Mouse (Mus musculus) neural tube, embryonic 10.5 days (tissue): ENCODE measurements around the gene Ndrg3.
"Not testable (repeated sequence)": the region's sequence is repeated elsewhere in the genome, so short reads cannot be mapped to it uniquely, and the experiment has no call there.

ENCODE experiments used
- DNase-seq: peaks from one replicate; pipeline ENCODE4 v3.0.0-alpha.2; 2017; ENCODE audit warnings: low spot score; ENCODE audit errors: extremely low spot score

Gene Ndrg3

DNA sequence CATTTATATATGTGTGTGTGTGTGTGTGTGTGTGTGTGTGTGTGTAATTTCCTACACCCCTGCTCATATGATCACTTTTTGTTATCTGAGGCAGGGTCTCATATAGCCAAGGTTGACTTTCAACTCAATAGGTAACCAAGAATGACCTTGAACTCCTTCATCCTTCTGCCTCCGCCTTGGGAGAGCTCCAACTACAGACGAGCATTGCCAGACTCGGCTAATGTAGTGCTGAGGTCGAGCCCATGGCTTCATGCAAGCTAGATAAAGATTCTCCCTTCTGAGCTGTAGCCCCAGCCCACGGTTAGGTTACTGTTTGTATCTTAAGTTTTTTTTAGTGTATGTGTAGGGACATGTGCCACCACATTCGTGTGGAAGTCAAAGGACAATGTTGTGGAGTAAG lies 90.0 kb downstream of the Ndrg3 start:
- DNase-seq, result no peak

DNA sequence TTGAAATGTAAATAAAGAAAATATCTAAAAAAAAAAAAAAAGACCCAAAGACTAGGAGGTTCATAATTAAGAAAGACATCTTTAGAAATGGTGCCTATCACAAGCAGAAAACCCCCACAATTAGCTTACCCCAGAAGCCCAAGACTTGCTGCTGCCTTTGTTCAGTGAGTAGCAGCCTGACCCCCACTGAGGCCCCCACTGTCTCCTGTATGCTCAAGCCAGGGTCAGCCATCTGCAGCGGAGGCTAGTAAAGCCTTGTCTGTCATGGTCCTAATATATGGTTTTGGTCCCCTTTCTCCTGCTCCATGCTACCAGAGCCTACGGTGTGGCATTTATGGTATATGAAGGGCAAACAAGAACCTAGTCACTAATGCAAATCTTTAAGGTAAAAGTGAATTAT lies 90.5 kb downstream of the Ndrg3 start:
- DNase-seq, result no peak

DNA sequence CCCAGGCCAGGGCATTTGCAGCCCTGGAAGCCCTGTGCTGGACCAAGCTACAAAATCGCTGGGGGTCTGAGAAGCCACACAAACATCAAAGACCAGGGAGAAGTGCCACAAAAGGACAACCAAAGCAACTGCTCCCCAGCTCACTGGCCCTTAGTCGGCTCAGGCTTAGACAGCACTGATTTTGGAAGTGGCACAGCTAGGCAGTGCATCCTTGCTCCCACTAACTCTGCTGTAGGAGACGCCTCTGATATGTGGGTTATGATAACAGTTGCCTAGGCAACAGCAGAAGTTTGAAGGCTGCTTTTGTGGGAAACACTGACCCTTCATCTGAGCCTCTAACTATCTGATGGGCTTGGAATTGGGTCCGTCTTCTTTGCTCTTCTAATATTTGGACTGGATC lies 92.7 kb downstream of the Ndrg3 start:
- DNase-seq, result no peak

DNA sequence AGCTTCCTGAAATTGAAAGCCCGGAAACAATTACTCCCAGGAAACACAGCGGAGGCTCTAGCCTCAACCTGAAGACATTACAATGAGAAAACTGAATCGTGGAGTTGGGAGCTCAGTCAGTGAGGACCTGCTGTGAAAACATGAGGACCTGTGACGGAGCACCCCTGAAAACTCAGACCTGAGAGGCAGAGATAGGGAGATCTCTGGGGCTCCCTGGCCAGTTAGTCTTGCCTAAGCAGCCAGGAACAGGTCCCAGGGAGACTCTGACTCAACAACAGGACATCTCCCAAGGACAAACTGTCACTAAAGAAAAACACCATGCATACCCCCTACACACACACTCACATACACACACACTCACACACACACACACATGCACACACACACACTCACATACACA lies 93.5 kb downstream of the Ndrg3 start:
- DNase-seq, result no peak

DNA sequence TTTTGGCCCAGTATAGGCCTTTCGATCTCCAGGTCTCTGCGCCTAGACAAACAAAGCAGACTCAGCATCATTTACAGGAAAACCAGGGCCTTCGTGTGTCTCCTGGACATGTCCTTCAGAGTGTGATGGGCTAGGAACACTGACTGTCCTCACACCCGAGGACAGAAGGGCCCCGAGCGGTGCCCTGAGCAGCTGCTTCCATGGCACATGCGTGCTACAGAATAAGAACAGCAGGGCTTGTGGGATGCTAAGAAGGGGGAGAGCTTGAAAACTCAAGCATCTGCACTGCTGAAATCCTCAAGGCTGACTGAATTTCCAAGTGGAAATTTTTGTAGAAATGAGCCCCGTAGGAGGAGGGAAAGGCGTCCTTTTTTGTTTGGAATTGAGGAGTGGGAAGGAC lies 94.8 kb downstream of the Ndrg3 start:
- DNase-seq, result no peak

DNA sequence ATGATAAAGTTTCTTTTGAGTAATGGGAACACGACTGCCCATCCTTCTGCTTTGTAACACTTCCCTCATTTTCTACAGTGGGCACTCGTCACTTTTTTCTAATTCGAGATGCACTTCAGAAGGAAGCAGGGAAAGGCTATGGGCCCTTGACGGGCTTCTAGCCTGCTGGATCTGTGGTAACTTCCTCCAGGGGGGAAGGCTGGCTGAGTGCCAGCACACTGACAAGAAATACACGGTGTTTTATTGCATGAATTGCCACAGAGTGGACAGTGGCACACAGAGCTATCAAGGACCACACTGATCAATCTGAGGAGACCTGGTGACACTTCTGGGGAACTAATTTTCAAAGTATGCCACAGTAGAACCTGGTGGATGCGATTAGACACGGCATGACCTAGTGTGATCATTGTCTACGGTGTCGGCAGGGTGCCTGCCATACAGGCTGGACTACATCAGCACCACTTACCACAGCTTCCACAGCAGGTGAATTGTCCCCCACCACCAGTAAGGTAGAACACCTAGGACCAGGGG lies 95.4 kb downstream of the Ndrg3 start:
- DNase-seq, result no peak

DNA sequence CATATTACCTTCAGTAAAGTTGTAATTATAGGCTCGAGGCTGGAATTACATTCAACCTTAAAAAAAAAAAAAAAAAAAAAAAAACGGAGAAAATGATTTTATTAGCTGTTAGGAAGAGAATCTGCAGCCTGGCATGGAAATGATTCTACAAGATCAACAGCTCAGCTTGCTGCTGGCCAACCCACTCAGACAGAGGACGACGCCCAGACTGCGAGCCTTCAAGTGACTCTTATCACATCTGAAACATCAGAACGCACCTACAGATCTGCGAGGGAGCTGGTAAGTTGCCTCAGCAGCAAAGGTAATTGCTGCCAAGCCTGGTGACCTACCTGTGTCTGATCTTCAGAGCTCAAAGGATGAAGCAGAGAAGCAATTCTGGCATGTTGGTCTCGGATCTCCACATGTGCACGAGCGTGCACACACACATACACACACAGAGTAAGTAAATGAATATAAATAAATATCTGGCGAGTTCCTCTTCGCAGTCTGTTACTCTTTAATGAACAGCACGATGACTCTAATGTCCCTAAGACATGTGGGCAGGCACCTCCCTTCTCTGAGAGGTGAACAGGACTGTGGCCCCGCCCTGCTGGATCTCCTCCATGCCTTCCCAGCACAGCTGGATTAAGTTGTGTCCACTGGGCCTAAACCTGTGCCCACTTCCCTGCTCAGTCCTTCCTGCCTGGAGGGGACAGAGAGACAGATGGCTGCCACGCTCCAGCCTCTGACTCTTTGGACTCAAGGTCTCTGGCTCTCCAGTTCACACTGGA lies 97.2 kb downstream of the Ndrg3 start:
- DNase-seq, result no peak

DNA sequence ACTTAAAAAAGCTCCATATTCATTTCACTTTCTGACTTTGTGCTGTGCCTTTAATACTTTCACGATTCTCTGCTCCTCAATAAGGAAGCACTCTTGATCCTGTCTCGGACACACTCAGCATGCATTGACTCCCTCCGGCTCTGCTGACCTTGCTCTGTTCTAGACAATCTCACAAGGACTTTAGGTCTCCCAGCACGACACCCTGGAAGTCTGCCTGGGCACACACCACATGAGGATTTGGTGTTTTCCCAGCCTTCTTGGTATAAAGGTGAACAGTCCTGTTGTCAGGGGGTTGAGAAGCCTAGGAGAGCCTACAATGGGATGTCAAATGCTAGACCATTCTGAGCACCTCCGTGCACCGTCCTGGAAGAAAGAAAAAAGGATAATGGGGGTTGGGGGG lies 99.0 kb downstream of the Ndrg3 start:
- no peak for DNase-seq

DNA sequence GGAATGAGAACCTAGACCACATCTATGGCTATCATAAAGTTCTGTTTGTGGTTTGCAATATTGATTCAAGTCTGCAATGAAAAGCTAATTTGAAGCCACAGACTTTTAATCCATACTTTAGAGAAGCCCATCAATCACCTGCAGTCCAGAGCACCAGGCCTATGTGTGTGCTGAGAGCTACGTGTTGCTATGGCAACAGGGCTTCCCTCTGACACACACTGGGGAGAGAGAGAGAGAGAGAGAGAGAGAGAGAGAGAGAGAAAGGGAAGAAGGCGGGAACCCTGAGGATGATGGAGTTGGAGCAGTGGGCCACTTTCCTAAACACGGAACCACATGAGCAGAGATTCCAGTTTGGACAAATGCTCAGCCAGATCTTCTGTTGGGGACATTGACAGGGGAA lies 99.6 kb downstream of the Ndrg3 start:
- no peak for DNase-seq

DNA sequence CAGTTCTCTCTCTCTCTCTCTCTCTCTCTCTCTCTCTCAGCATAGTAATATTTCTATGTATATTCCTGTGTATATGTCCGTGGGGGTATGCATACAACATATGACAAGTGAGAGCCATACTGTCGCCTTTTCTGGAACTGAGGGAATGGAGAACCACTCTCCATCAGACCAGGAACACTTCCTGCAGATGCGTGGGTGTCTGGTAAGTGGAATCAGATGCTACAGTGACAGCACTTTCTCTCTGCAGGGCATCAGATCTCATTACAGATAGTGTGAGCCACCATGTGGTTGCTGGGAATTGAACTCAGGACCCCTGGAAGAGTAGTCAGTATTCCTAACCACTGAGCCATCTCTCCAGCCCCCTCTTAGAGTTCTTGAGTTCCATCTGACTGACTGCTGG lies 103.4 kb downstream of the Ndrg3 start:
- no peak for DNase-seq

DNA sequence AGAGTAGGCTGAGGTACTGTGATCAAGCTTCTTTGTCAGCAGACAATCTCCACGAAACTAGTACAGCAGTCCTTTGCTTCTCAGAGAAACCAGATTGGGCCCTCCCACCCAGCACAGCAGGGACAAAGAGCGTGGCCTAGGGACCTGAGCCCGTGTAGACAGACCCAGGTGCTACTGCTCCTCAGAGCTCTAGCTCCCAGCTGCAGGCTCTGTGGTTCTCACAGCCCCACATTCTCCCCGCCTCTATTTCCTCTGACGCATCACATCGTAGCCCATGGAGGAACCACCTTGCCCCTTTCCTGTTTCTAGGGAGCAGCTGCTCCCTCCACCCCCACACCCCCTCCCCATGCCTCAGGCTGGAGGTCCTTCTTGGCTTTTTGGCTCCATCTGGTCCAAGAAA lies 104.8 kb downstream of the Ndrg3 start, which contains the start of gene Sla2:
Gene Sla2, minus strand, starts transcription at position 176 of the 400 bp plus-strand sequence.
- no peak for DNase-seq

DNA sequence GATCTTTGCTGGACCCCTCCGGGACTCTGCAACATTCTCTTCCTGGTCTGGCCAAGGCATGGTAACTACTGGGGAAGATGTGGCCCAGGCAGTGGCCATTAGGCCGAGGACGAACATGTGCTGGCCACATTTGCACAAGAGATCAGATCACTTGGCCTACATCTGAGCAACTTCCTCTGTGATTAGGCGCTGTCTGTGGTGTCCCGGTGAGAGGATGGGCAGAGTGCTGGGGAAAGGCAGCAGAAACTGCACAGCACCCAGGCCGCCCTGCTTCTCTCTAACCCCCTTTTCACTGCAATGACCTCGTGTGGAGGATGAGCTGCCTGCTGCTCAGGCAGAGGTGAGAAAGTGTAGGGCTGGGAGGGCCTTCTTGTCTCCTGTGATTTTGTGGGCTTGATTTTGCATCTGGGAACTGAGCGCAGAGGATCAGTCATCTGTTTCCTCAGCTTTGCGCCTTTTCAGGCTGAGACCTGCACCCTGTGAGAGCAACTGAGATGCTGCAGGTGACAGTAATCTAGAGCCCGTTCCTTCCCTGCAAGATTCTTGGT lies 105.7 kb downstream of the Ndrg3 start:
- no peak for DNase-seq

DNA sequence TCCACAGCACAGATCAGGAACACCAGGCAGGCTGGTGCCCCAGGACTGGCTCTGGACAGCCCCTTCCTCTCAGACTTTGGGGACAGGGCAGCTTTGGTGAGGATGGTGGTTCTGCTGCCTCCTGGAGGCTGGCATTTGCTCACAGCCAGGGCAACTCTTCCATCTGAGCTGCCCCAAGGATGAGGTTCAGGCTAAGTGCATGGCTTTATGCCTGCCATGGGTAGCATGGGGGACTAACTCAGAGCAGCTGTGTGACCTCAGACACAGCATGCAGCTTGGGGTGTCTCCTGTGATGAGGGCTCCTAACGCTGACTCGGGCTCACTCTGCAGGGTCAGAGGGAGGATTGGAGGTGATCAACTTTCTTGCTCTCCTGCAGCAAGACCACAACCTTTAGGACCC lies 106.2 kb downstream of the Ndrg3 start:
- not testable (repeated sequence) for DNase-seq

DNA sequence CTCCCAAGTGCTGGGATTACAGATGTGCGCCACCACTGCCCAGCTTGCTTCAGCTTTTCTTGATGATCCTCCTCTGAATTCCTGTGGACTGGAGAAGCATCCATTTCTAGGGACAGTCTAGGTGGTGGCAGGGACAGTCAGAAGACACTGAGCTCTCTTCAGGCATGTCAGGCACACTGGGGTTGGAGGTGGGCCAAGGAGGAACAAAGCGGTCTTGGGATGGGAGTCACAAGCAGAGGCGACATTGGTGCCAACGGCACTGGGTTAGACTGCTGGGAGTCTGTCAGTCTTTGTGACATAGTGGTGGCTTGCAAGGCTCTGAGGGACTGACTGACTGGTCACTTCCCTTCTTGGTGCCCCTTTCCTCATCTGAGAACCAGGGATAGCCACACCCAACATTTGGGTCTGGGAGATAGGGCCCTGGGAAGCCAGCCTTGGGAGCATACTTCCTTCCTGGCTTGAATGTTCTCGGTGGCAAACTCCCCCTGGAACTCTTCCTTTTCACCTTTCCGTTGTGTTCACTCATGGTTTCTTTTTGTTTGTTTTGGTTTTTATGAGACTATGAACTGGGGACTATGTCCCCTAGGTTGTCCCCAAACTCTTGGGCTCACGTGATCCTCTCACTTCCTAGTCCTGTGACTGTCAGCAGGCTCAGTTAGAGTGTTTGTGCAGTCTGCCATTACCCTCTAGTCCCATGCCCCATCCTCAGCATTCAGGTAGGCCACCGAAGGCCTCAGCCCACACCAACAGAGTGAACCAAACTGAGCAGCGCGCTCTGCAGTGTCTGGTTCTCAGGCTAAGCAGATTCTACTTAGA lies 107.3 kb downstream of the Ndrg3 start:
- no peak for DNase-seq

DNA sequence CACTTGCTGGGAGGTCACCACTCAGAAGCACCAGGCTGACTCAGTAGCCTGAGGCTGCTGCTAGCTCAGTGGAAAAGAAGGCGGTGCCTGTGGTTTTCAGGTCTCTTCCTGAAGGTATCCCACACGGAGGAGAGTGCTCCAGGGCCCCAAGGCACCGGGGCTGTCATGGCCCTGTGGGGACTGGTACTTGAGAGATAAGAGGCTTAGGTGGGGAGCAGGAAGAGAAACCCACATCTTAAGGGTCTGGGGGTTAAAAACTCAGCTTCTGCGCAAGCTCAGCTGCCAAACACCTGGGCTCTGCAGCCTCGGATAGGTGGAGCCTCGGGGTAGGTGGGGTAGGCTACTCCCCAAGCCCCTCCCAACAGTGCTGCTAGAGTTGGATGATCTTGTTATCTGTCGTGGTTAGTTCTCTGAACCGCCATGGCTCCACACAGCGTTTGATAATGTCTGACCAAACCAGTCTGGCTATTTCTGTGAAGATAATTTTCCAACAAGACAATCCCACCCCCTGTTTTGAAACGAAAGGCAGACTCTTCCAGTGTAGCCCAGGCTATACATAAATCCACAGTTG lies 109.3 kb downstream of the Ndrg3 start:
- no peak for DNase-seq

DNA sequence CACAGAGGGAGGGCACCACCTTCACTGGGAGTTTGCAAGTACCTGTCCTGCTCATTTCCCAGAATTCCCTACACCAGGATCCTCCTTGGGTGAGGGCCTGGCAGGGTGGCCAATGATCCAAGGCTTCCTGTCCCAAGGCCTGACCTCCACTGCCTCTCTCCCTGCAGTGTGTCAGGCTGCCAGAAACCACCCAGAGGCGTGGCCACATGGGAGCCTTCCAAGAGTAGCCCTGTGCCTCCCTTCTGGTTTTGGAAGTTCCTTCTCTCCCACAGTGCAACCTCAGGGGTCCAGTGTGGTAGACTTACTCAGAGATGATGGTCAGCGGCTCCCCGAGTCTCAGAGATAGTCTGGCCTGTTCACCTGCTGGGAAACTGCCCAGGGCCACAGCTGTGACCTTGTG lies 112.3 kb downstream of the Ndrg3 start:
- no peak for DNase-seq

DNA sequence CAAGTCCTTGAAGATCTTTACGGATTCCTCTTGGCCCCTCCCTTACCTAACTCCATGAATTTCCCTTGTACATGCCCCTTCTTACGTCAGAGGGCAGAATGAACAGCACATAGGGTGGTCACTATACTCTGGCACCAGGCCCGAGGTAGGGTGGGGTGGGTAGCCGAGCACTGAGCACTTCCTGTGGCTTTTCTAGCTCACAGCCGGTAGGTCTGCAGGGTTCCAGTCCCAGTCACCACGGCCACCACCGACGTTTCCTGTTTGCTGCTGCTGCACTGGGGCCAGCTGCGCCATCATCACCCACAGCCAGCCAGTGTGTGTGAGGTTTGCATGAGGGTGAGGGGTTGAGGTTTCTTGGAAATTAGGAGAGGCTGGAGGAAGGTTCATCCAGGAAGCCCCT lies 114.1 kb downstream of the Ndrg3 start:
- no peak for DNase-seq
